Mouse (Mus musculus) mouse embryonic stem cell (cell line): Measurements from ENCODE around the gene Camk1d.

ENCODE experiments used
- in situ Hi-C, 2 experiments: fragments of 300-500 bp; cut with MboI; formaldehyde crosslinking; loops; 1 replicate in 1 of 2; 3 replicates in 1 of 2; pipeline ENCODE4 v1.14.3; 2019 to 2020; ENCODE audit warnings: low sequenced_read_pairs in 2 of 2, low pct_unique_long_range_greater_than_20kb in 1 of 2, mixed read lengths in 1 of 2; ENCODE audit not compliant: unreplicated experiment in 1 of 2

The Camk1d gene

GRCm38 (mm10) chr2:5598533-5598932 lies 115.8 kb downstream of the Camk1d start:
- in situ Hi-C loops, result no loop called here

- in situ Hi-C loops, result no loop called here
Measured at GRCm38 (mm10) chr2:5596882-5597281, 117.4 kb downstream of the Camk1d start.

DNA sequence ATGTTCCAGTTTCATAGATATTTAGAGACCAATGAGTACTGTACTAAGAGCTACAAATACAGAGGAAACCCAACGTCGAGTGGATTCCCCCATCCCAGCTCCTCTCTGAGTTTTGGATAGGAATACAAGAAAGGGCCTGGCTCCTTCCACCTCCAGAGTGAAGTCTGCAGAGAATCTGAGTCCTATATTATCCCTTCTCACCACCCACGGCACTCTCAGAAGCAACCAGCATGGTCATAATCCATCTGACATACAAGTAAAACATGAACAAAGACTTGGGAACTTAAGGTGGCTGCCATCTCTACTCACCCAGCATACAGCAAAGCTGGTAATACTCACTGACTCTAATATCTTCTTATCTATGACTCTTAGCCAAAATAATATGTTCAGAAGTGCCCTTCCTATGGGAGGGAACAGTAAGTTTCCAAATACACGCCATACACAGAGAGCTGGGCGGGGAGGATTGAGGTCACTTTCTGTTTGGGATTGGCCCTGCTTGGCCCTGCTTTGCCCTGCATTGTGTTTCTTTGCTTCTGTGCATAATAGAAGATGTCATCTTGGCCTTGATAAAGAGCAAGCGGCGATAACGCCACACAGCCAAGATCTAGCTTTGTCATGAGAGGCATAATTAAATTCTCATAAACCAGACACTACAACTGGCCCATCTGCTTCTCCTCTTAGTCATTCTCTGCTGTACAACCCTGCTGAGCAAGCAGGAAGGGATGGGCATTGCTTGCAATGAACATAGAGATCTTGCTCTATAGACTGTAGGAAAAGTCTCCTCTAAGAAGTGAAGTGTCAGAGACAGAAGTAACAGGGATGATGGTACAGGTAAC lies 118.7 kb downstream of the Camk1d start:
- in situ Hi-C loops, result no loop called here

DNA sequence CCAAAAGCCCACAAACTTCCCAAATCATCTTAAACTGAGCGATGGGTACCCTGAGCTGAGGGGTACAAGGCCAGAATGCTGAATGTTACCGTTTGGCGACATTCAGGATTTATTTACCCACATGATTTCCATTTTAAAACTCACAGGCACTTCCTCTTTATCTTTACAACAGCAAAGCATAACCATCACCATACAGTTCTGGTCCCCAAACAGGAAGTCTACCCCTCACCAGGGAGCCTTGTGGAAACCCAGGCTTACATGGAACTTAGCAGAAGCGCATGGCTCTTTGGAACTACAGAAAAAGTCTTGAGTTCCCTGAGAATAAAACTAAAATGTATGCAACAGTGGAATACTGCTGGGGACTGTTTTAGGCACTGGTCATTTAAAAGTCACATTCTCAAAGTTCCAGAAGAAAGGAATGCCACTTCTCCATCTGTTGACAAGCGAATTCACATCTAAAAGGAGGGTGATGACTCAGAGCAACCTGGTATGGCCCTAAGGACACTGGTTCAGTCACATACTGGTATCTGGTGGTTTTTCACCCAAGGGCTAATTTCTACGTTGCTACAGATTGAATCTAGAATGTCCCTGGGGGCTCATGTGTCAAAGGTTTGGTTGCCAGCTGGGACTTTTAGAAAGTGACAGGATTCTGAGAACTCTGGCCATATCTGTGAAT lies 121.7 kb downstream of the Camk1d start:
- in situ Hi-C loops, result no loop called here

DNA sequence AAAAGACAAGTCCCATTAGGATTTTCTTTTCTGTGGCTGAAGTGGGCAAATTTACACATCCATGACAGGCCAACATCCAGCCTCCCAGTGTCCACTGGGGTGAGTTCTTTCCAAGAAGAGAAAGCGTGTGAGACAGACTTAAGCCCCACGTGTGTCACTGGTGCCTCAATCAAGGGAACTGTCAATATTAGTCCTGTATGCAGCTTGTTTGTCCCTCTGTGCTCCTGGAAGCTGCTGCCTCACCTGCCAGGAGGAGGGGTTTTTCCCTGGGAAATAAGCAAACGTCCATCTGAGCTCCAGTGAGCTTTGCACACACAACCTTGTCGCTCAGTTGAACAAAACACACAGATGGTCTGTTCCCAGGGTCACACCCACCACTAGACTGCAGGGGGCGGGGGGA lies 124.2 kb downstream of the Camk1d start:
- in situ Hi-C loops, result no loop called here

DNA sequence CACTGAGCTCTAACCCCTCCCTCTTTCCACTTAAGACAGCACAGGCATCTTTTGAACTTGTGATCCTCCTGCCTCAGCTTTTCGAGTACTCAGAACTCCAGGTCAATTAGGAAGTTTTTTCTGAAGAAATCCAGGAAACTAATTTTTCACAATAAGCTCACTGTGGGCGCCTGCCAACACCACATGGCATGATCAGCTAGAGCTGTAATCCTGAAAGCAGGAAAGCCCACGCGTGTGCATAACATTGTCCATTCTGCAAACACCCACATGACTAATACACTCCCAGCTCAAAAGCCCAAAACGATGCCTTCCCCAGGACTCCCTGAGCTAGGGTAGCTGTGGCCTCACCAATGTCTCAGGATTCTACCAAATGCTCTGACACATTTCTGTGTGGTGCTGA lies 125.2 kb downstream of the Camk1d start:
- in situ Hi-C loops, result no loop called here

DNA sequence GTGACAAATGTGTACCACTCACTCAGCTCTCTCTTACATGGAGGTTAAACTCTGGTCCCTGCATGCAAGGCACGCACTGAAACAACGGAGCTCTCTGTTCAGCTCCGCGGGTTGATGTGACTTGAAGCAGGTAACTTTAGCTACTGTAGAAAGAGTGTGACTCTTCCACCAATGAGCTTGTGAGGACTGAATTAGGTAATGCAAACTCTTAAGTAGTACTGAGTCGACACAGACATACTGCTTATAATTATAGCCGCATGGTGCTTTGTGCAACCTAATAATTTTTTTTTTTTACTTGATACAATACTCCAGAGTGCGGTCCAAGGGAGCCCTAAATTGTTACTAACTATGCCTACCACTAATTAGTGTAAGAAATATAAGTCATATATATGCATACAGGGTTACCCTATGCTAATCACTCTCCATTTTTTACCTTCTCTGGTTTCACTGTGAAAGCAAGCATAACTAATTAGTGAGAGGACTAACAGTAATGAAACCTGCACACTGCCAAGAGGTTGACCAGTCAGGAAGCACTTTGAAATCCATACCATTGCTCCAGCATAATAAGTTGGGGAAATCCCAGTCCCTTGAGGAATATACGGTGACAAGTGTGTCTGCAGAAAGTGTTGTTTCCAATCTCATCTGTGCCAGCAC lies 125.9 kb downstream of the Camk1d start:
- in situ Hi-C loops, result no loop called here

DNA sequence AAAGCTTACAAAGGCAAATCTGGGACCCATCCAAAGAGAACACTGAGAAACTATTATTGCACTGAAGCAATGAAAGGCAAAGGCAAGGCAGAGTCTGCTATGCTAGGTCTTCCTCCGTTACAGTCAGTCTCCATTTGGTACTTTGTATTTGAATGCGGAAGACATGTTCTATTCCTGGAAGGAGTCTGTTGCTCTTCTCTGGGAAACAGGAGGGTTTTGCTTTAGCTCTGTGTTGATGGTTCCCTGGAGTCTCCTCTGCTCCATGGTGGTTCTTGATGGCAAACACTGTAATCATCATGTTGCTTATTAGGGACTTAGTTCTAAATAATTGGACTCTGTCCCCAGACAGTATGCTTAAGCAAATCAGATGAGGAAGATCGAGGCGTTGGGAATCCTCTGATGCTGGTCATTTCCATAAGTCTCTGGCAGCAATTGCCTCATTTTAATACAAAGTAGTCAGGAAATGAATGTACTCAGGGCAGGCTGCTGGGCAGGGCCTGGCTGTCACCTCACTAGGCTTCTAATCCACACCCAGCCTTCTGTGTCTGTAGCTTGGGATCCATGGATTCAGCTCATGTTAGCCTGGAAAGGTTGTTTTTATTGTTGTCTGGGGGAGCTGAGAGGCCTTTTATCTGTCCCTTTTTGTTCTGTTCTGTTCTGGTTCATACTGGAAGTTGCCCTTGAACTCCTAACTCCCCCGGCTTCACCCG lies 129.8 kb downstream of the Camk1d start:
- in situ Hi-C loops, result no loop called here

DNA sequence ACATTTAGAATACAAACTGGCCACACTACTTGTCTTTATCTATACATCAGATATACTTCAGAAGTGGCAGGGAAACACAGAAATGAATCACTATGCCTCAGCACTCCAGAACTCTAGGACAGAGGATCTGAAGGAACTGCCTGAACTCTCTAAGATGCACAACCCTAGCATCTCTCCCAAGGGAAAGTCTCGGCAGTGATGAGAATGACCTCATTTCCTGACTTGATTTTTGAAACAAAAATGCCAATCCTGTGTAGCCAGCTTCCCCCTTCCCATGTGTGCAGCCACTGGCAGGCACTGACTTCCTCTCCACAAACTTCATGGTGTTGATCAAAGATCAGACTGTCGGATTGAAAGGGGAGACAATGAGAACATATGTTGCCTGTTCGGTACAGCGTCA lies 134.9 kb downstream of the Camk1d start:
- in situ Hi-C loops, result no loop called here

DNA sequence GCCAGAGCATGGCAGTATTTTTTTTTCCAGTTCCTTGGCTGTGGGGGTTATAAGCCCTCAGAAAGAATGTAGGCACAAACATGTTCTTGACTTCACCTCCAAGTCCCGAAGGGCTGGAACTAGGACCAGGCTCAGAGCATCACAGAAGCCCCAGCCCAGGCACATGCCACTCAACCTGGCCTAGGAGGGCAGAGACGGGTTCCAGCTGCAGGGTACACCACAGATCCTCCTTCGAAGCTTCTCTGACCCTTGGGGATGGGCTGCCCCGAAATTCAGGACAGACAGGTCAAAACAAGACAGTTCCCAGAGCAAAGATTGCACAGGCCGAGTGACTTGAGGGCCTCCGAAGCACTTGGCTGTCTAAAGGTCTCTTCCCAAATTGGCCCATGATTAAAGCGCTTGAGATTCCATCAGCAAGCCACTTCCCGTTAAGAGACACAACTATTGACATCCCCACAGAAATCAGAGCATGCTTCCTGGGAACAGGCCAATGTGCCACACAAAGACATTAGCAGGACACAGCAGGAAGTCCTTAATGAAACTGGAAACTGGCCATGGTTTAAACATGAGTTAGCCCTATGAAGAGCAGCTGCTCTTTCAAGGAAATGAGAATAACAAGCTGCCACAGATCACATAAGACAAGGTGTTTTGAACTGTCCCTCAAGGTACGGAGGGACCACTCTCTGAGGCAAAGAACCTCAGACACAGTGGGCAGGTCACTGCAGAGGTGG lies 136.8 kb downstream of the Camk1d start:
- in situ Hi-C loops, result no loop called here

GRCm38 (mm10) chr2:5572314-5573006 lies 141.9 kb downstream of the Camk1d start:
- in situ Hi-C loops, result no loop called here

DNA sequence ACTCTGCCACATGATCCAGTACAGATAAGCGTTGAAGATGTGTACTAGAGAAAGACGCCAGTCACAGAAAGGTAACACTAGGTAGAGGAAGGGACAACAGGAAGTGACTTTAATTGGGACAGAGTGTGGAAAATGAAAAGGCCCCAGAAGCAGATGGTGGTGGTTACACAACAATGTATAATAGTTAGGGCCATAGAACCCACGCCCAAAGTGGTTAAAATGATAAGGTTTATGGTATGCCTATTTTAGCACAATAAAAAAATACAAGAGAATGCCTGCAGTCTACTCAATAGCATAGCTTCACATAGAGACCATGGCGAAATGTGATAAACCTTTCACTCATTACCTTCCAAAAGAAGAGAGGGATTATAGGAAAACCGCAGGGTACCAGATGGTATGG lies 147.7 kb downstream of the Camk1d start:
- in situ Hi-C loops, result no loop called here

DNA sequence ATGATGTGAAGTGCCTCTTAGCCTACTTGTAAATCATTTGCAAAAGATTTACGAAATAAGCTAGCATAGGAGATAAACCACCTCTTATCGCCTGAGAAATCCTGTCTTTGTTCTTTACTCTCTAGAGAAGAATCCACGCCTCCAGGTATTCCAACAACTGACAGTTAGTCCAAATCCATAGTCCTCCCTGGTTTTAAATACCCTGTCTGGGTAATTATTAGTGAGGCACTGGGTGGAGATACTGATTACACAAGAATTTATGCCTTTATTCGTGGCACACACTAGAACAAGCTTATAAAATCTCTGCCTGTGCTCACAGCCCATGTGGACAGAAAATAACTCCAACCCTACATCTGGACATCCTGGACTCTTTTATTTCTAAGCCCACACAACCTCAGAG lies 150.6 kb downstream of the Camk1d start:
- in situ Hi-C loops, result no loop called here

GRCm38 (mm10) chr2:5561446-5561845 lies 152.9 kb downstream of the Camk1d start:
- in situ Hi-C loops, result no loop called here

GRCm38 (mm10) chr2:5553264-5553663 lies 161.1 kb downstream of the Camk1d start:
- in situ Hi-C loops, result no loop called here

DNA sequence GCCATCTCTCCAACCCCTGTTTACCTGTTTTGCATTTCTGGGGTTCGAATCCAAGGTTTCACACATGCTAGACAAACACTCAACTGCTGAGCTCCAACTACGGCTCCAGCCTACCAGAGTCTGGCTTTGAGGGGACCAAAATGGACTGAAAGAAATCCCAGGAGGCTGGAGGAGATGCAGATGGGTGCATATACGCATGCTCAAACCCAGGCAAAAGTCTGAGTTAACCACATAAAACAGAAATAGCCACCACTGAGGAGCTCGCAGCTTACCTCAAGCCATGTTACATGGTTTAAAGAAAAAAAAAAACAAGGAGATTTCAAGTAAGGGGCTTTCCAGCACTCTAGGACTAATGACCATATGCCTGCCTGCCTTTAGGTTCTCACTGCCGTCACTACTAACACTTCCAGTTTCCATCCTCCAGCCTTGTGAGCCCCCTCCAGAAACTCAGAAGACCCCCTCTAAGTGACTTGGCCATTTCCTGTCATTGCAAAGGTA lies 162.5 kb downstream of the Camk1d start:
- in situ Hi-C loops, result no loop called here

DNA sequence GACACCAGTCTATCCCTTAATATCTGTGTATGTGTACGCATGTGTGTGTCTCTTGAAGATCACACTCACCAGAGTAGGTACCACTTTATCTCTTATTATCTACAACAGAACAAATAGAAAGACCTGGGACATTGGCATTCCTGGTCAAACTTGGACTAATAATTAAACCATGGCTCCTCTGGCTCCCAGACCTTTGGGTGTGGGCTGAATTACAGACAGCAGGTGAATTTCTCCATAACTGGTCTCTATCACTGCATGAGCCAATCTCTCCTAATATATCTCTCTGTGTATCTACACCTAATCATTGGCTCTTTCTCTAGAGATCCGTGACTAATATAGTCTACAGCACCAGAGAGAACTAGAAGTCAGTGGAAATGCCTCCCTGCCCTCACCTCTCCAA lies 165.0 kb downstream of the Camk1d start:
- in situ Hi-C loops, result no loop called here

- in situ Hi-C loops, result no loop called here
Measured at GRCm38 (mm10) chr2:5548872-5549271, 165.4 kb downstream of the Camk1d start.
